Mouse (Mus musculus) spleen, postnatal 4 days (tissue): ENCODE measurements around the gene Cd5.

Source experiments
- DNase-seq, 2 experiments: peaks; one replicate each; pipeline ENCODE4 v3.0.0; 2022; ENCODE audit warnings: low spot score in 2 of 2

The Cd5 gene

DNA sequence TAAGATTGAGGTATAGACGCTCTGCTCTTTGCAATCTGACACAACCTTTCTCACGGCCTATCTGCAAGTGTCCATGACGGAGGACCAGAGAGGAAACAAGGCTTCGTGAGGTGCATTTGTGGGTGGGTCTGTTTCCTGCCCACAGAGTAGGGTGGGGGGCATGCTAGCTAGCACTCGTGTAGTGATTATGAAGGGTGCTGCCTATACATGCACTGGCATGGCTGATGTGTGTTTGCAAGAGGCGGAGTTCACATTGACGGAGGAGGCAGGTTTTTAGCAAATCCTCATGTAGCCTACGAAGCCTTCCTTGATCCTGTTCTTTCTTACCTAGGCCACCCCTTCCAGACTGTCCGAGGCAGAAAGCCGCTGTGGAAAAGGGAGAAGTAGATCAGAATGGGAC is 8.9 kb downstream of the Cd5 start:
- DNase-seq: no peak

DNA sequence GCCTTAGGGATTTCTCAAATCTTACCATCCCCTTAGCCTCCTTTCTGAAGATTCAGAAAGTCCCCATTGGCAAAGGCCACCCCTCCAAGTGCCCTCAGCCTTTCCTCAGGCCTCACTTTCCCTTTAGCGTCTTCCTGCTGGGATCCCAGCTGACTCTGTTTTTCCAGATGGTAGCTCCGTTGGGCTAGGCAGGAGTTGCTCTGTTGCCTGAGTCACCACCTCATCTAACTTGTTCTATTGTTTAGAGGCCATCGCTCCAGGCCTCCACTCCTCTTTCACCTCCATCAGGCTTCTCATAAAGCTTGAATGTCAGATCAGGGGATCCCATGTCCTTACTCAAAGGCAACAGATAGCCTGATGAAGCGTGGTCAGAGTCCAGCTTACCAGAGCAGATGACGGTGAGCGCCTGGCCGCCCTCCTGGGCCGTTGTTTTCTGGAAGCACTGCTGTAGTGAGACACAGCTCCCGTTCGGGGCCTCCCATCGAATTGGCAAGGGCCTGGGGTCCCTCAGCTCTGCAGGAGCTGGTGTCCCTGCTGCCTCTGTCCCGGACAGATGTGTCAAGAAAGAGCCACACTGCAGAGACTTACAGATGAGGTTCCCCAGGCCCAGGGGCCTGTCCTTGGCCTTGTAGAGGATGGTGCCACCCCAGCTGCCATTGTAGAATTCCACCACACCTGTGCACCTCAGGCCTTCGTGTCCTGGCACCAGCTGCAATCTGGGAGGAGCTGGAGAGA is 14.0 kb downstream of the Cd5 start:
- DNase-seq: peak in 1 of 2 experiments; percentile 58

DNA sequence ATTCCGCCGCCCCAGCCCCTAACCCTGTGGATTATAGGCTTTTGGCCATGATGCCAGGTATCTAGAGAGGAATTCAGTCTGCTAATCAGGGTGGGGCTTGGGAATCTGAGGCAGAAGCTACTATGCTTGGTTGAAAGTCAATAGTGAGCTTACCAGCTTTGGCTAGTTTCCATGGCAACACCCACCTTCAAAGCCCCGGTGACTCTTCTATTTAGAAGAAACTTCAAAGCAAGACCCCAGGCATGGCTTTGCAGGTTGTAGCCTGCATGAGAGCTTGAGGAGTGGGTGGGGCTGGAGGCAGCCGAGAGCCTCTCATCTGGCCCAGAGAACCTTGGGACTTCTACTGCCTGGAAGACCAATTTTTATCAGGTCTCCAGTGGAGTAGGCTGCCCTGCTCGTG is 15.2 kb downstream of the Cd5 start:
- no peak for DNase-seq

DNA sequence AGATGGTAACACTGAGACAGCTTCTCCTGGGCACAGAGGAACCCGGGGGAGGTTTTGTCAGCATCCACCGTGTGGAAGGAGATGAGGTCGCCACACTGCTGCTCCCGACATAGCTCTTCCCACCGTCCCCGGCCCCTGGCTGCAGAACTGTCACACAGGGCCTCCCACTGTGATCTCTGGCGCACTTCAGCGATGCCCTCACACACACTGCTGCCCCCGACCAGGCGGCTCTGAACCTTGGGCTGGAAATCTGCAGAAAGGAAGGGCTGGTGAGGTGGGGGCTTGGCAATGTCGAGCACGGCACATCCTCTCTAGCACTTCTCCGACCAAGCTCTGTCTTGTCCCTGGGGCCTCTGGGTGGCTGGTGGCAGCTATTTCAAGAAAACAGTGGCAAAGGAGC is 15.7 kb downstream of the Cd5 start:
- DNase-seq: no peak

DNA sequence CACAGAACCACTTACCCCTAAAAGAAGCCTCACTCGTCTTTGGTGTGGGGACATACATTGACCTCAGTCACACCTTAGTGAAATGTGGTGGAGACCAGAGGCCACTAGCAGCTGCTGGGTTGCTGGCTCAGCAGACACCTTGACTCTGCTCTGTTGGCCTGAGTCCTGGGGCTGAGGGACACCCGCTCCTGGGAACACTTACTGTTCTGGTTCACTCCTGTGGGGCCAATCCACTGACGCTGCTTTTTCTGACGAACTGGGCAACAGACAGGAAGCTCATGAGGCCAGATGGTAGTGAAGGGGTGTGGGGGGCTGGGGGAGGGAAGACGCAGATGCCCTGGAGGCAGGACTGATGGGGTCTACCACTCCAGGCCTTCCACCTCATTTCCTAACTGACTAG is 17.7 kb downstream of the Cd5 start:
- DNase-seq: no peak

DNA sequence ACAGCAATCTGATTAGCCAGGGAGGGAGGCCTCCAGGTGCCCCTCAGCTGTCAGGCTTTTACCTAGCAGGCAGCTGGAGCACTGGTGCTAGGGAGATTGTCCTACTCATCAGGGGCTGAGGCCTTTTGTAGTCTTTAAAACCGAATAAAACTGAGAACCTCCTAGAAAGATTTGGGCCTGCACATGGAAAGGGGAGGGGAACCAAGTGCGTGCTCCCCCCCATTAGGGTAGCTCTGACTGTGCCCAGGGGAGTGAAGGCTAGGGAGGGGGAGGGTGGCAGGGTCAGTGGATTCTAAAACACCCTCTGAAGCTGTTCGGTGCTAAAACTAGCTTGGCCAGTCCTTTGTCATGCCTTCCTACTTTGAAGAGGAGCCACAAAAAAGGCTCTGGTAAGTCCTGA is 18.3 kb downstream of the Cd5 start:
- no peak for DNase-seq

DNA sequence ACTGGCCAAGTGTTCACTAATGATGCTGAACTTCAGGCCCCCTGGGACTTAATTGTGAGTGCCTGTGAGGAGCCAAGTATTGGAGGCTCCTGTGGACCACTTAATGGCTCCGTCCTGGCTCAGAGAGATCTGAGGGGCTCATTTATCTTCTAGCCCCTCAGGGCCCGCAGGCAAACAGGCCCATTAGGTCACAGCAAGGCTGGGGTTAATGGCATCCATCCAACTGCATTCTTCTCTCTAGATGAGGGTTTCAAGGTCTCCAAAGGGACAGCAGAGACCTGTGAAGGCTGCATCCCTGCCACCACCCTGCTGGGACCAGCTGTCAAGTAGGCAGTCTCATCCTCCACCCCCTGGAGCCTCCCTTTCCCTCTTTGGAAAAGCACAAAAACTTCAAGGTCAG is 19.1 kb downstream of the Cd5 start:
- DNase-seq: peak in 1 of 2 experiments; percentile 55

DNA sequence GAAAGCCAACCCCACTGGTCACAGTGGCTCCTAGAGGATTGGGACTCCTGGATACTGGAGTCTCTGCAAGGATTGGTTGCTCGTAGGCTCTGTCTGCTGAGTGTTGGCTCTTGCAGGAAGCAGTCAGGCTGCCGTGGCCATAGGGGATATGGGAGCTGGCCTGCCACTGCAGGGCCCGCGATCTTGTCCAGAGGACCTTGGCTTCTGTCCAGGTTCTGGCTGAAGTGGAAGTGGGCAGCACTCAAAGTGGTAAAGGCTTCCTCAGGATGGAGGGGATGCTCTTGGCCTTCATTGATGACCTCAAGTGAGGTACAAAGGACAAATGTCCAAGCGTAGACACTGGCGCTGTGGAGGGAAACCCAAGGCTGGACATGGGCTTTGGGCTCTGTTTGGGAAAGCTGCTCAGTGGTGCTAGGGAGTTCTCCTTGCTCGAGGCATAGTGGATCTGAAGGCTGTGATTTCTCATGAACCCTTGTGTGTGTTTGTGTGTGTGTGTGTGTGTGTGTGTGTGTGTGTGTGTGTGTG is 20.5 kb downstream of the Cd5 start:
- DNase-seq: peak in 1 of 2 experiments; percentile 60

DNA sequence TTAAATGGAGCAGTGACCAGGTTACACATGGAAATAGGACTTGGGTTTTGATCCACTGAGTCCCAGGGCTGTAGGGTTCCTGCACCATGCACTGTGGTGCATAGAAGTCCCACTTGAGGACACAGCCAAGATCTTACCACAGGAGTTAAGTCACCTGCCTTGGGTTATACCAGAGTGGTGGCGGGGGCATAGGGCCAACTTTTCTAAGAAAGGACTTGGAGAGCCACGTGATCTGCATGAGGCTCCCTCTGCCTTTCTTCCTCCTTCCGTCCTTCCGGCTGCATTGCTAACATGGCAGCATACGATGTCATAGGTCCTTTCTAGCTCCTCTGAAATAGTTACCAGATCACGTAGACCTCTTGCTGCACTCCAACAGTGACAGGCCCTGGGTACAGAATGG is 23.3 kb downstream of the Cd5 start:
- DNase-seq: peak in 1 of 2 experiments; percentile 62

DNA sequence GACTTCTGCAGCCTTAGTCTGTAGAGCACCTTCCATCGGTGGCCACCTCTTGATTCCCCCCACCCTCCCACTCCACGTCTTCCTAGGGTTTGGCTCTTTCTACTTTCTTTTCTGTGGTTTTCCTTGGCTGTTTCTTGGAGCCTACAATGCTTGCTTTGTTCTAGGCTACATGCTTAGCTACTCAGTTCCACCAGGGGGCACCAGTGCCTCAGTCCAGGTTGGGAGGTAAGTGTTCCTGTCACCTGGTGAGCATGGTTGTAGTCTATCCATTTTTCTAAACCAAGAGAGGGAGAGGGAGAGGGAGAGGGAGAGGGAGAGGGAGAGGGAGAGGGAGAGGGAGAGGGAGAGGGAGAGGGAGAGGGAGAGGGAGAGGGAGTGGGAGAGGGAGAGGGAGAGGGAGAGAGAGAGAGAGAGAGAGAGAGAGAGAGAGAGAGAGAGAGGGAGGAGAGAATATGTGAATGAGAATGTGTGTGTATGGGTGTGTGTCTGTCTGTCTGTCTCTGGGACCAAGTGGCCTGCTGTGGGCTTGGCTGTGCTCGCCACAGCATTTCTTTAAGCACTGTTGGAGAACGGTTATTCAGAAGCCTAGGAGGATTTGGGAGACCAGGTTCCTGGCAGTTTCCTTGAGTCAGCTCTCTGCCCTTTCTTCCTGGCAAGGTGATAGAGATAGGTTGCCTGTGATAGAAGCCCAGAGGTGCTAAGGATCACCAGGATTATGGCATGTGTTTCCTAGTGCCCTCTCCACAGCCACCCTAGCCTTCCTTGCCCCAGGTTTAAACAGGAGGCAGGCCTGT is 23.9 kb downstream of the Cd5 start:
- DNase-seq: peak; percentile 58 to 87

DNA sequence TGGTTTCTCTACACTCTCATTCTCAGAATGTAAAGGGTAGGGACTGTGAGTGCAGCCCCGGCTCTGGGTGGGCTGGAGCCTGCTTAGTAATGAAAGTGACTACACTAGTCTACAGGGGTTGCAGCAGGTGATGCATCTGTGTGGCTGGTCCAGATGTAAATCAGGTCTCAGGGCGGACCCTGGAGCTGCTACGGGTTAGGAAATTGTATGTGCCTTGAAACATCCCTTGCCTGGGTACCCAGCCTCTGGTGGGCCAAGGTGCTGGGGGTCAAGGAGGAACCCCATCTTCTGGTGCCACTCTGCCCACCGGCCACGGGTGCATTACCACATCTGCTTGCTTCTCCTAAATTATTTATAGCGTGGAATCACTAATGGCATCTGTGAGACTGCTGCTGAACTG is 24.6 kb downstream of the Cd5 start:
- no peak for DNase-seq

DNA sequence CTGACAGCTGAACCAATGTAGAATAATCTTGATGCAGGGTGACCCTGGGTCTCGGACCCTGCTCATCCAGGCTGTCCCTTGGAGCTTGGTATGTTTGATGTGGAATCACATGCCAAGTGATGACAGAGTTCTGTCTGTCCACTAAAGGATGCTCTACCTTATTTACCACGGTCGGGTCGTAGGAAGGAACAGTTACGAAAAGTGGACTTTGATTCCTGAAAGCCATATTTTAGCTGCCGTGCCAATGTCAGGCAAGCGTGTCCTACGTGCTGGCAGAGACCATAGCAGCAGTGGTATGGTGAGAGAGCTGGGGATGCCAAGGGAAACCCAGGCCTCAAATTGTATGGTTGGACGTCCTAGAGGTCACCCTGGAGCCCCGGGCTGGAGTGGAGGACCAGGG is 25.3 kb downstream of the Cd5 start:
- DNase-seq: no peak

DNA sequence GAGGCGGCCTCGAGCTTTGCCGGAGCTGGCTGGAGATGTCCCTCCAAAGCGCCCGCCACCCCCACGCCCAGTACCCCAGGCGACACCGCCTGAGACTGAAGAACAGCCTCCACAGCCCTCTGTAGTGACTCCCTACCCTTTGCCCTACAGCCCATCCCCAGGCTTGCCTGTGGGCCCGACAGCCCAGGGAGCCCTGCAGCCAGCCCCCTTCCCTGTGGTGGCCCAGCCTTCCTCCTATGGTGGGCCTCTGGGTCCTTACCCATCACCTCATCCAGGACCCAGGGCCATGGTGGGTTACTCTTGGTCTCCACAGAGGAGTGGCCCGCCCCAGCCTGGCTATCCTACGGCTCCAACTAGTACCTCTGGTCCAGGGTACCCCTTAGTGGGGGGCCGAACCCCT is 26.2 kb downstream of the Cd5 start:
- DNase-seq: peak in 1 of 2 experiments; percentile 58

DNA sequence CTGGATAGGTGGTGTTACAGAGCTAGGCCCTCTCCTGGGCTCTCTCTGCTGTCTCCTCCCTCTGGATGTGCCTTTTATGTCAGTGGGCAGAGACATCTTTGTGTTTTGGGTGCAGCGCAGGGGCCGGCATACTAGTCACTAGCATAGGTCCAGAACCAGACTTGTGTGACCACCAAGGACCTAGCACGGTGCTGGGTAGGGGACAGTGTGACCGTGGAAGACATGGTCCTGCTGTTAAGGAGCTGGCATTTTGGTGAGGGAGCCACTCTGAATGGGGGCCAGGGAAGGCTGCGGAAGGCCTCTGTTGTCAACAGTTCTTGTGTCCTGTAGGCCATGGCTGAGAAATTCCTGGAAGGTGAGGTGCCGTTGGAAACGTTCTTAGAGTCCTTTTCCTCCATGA is 26.6 kb downstream of the Cd5 start:
- DNase-seq: peak in 1 of 2 experiments; percentile 57

DNA sequence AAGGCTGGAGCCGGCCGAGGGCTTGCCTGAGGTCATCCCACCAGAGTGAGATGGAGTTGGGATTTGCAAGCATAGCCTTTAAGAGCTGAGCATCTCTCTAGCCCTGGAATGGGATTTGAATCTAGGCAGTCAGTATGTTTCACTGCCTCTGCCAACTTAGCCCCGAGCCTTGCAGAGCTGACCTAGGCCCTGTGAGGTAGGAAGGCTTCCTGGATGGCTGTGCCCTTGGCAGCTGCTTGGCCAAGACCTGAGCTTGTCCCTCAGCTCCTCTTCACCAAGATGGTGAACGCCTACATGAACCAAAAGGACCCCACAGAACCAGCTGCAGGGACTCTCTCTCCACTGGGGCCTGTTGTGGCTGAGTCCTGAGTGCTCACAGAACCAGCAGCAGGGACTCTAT is 28.1 kb downstream of the Cd5 start:
- no peak for DNase-seq

DNA sequence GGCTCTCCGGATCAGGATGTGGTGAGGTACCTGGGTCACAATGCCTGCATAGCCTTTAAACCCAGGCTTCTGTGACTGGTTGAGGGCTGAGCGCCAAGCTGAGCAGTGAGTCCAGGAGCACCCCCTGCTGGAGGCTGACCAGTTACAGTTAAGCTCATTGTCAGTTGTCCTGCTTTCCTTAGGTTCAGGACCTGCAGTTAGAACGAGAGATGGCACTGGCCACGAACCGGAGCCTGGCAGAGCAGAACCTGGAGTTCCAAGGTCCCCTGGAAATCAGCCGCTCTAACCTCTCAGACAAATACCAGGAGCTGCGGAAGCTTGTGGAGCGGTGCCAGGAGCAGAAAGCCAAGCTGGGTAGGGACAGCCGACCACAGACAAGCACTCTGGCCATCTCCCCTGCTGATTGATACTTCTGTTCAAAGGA is 28.7 kb downstream of the Cd5 start:
- peak; percentile 66 to 83 for DNase-seq

DNA sequence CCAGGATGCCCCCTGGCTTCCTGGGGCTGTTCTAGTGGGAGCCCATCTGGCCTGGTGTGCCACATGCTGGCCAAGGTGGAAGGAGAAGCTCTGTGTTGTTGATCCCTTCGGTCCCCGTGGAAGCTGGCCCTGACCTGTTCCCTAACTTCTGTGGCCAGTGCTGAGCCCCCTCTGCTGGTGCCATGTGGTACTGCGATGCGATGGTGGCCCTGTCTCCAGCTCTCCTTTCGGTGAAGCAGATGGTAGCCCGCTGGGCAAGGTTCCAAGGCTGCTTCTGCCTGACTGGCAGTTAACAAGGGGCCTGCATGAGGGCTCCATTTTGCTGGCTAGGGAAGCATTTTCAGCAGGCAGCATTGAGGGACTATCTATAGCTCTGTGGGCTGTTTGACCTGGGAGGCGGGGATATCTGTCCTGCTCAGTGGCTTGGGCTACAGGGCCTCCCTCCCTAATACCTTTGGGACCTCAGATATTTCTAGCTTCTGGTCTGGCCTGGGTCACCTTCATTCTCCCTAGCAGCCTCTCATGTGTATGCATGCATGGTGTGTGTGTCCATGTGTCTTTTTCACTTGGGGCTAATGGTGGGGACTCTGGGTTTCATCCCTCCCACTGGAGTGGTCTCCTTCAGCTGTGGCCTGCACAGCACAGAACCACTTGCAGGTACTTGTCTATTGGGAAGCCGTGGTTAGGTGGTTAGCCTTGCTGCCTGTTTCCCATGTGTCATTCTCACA is 29.3 kb downstream of the Cd5 start:
- DNase-seq: peak; percentile 94 to 98

DNA sequence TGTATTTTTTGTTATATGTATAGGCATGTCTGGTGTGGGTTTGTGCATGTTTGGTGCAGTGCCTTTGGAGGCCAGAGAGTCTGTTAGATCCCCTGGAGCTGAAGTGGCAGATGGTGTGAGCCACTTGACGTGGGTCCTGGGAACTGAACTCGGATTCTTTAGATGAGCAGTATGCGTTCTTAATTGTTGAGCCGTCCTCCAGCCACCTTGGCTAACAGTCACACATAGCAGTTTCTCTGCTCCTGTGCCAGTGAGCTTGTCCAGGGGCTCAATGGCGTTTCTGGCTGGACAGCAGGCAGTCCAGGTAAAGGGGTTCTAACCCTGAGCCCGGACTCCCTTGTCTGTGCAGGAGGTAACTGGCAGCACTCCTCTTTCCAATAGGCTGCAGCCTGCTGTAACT is 29.9 kb downstream of the Cd5 start:
- peak in 1 of 2 experiments; percentile 56 for DNase-seq

DNA sequence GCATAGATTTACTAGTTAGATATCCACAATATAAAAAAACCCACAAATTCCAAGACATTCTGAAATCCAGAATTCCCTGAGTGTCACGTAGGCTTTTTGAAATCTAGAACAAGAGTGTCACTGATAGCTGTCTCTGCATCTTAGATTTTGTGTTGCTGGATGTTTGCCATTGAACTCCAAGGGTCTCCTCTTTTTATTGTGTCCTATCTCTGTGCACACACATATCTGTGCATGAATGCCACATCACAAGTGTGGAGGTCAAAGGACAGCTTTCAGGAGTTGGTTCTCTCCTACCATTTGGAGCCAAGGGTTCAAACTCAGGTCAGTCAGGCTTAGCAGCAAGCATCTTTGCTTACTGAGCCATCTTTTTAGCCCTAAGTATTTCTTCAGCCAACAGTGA is 30.9 kb downstream of the Cd5 start:
- DNase-seq: no peak

DNA sequence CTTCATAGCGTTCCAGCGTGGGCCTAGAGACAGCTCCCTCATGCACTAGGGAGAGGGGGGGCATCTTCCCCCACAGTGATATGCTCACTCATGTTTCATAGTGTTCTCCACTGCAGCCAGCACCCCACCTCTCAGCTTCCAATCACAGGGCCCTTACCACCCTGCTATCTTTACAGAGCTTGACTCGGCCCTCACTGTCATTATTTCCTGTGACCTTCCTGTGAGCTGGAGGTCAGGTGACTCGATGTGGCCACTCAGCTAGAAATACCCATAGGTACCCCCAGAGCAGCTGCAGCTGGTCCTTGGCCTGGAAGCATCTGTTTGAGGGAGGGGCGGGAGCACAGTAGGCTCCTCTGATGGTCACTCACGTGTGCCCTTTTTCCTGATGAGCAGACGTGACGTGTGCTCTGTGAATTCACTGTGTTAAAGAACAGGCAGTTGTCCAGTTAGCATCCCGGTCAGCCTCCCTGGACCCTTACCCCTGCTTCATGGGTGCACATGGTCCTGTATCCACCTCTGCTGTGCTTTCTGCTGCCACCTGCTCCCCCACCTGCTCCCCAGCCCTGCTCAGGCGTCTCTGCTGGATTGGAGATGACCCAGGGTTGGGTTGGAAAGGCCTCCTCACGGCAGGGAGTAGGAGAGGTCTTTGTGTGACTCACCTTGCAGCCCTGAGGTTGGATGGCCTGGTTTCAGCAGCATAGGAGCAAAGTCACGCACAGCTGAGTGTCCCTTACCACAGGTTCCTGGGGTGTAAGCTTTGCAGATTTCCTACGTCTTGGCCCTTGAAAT is 31.5 kb downstream of the Cd5 start:
- no peak for DNase-seq

DNA sequence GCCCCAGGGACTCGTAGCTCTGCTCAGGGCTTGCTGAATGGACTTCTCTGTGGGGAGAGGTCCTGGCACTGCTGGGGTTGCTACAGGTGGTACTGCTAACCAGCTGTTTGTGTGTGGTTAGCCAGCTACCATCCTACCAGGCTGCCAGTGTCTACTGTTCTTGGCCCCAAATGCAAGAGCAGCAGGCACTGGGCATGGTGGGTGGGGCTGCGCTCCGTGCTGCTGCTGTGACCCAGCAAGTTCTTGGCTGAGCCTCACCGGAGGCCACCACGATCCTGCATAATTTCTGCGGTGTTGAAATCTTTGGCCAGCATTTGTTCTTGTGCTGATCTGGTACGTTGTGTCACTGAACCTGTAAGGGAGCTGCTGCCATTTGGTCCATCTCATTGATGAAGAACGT is 35.3 kb downstream of the Cd5 start:
- no peak for DNase-seq

DNA sequence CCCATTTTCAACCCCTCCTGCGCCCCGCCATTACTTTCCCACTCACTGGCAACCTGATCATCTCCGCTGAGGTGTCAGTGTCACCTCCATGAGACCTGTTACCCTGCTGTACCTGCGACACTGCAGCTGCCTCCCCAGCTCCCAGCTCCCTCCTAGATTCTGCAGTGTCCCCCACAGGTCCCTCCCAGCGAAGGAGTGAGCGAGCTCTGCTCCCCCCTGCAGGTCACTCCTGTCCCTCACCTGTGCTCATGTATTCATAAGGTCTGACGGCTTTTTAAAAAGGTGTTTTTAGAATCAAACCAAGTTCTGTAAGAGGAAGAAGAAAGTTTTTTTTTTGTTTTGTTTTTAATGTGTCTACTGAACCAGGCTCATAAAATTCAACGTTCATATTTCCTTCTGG is 36.7 kb downstream of the Cd5 start:
- no peak for DNase-seq
